Mouse (Mus musculus): ENCODE data around the gene Slc52a3. TPM values are rescaled to one million over a fixed set of nuclear protein-coding genes. Genes with fewer than 3 reads are reported as not detected.

Slc52a3 gene
- polyA plus RNA-seq, 1 experiment: 2.6 TPM

DNA sequence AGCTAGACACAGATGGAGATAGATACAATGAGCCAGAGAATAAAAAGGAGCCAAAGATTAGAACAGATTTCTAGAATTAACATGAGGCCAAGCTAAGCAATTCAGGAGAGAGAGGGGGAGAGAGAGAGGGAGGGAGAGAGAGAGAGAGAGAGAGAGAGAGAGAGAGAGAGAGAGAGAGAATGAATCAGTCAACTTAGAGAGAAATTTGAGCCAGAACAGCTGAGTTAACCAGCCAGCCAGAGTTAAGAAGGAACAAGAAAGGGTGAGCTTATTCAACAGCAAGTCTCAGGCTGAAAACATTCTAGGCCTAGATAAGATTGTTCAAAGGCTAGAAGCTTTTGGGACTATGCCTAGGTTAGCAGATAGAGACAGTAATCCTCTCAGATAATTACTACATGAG is 13.8 kb upstream of the Slc52a3 start:
- no peak for TF ChIP-seq CTCF (IDR thresholded peaks at IDR 0.05; ENCODE audit: low read depth, low read length)
- no peak for TF ChIP-seq POLR2A (IDR thresholded peaks at IDR 0.05; ENCODE audit: insufficient read depth, low read length)
- no peak for TF ChIP-seq EP300 (IDR thresholded peaks at IDR 0.05; ENCODE audit: insufficient read depth, low read depth, low read length)
- H3K4me1 ChIP-seq (ENCODE audit: control insufficient read depth, insufficient read depth, low read length): peaks cover 2% of the 10 kb centered on the region
- no peaks in the 10 kb centered on the region for H3K27me3 ChIP-seq (ENCODE audit: control insufficient read depth, insufficient read depth, low read length, poor library complexity, severe bottlenecking)

GRCm38 (mm10) chr2:151984019-151984418 is 12.3 kb upstream of the Slc52a3 start:
- no peaks in the 10 kb centered on the region for H3K36me3 ChIP-seq (ENCODE audit: control insufficient read depth, insufficient read depth, low read length, poor library complexity, severe bottlenecking)
- TF ChIP-seq CTCF (IDR thresholded peaks at IDR 0.05; ENCODE audit: low read depth, low read length): no peak
- no peak for TF ChIP-seq EP300 (IDR thresholded peaks at IDR 0.05; ENCODE audit: insufficient read depth, low read depth, low read length)
- no peak for TF ChIP-seq POLR2A (IDR thresholded peaks at IDR 0.05; ENCODE audit: insufficient read depth, low read length)
- no peak overlapping the region for H3K27ac ChIP-seq (ENCODE audit: insufficient read depth, low read length)
- no peak overlapping the region for H3K9ac ChIP-seq (ENCODE audit: low read depth, poor library complexity, severe bottlenecking)
- H3K4me3 ChIP-seq (ENCODE audit: low read depth, low read length): no peak overlapping the region
- no peaks in the 10 kb centered on the region for H3K9me3 ChIP-seq (replicated peaks; ENCODE audit: control insufficient read depth, insufficient read depth, low read length, poor library complexity, severe bottlenecking)
- H3K4me1 ChIP-seq (ENCODE audit: control insufficient read depth, insufficient read depth, low read length): no peaks in the 10 kb centered on the region
- no peaks in the 10 kb centered on the region for H3K27me3 ChIP-seq (ENCODE audit: control insufficient read depth, insufficient read depth, low read length, poor library complexity, severe bottlenecking)

More for the DNA sequence above, 13.8 kb upstream of the Slc52a3 start:
- Histone ChIP-seq H3K9me3 (replicated peaks; ENCODE audit: control insufficient read depth, insufficient read depth, low read length, poor library complexity, severe bottlenecking) (no peaks in the 10 kb centered on the region), H3K36me3 (ENCODE audit: control insufficient read depth, insufficient read depth, low read length, poor library complexity, severe bottlenecking) (no peaks in the 10 kb centered on the region), H3K4me3 (ENCODE audit: low read depth, low read length) (no peak overlapping the region), H3K9ac (ENCODE audit: low read depth, poor library complexity, severe bottlenecking) (no peak overlapping the region), H3K27ac (ENCODE audit: insufficient read depth, low read length) (no peak overlapping the region)

- Histone ChIP-seq H3K27ac (ENCODE audit: insufficient read depth, low read length) (no peak overlapping the region), H3K9ac (ENCODE audit: low read depth, poor library complexity, severe bottlenecking) (no peak overlapping the region), H3K9me3 (replicated peaks; ENCODE audit: control insufficient read depth, insufficient read depth, low read length, poor library complexity, severe bottlenecking) (no peaks in the 10 kb centered on the region), H3K36me3 (ENCODE audit: control insufficient read depth, insufficient read depth, low read length, poor library complexity, severe bottlenecking) (no peaks in the 10 kb centered on the region), H3K27me3 (ENCODE audit: control insufficient read depth, insufficient read depth, low read length, poor library complexity, severe bottlenecking) (no peaks in the 10 kb centered on the region), H3K4me3 (ENCODE audit: low read depth, low read length) (no peak overlapping the region), H3K4me1 (ENCODE audit: control insufficient read depth, insufficient read depth, low read length) (no peaks in the 10 kb centered on the region)
- no peak for TF ChIP-seq POLR2A (IDR thresholded peaks at IDR 0.05; ENCODE audit: insufficient read depth, low read length)
- TF ChIP-seq CTCF (IDR thresholded peaks at IDR 0.05; ENCODE audit: low read depth, low read length): no peak
- TF ChIP-seq EP300 (IDR thresholded peaks at IDR 0.05; ENCODE audit: insufficient read depth, low read depth, low read length): no peak
Observed at GRCm38 (mm10) chr2:151985426-151986172, 10.7 kb upstream of the Slc52a3 start.

GRCm38 (mm10) chr2:151986958-151987357 is 9.4 kb upstream of the Slc52a3 start:
- H3K9me3 ChIP-seq (replicated peaks; ENCODE audit: control insufficient read depth, insufficient read depth, low read length, poor library complexity, severe bottlenecking): no peaks in the 10 kb centered on the region
- H3K4me1 ChIP-seq (ENCODE audit: control insufficient read depth, insufficient read depth, low read length): peaks cover 2% of the 10 kb centered on the region
- no peak overlapping the region for H3K9ac ChIP-seq (ENCODE audit: low read depth, poor library complexity, severe bottlenecking)
- no peak overlapping the region for H3K27ac ChIP-seq (ENCODE audit: insufficient read depth, low read length)
- no peaks in the 10 kb centered on the region for H3K27me3 ChIP-seq (ENCODE audit: control insufficient read depth, insufficient read depth, low read length, poor library complexity, severe bottlenecking)
- TF ChIP-seq POLR2A (IDR thresholded peaks at IDR 0.05; ENCODE audit: insufficient read depth, low read length) (no peak), CTCF (IDR thresholded peaks at IDR 0.05; ENCODE audit: low read depth, low read length) (no peak), EP300 (IDR thresholded peaks at IDR 0.05; ENCODE audit: insufficient read depth, low read depth, low read length) (no peak)
- H3K4me3 ChIP-seq (ENCODE audit: low read depth, low read length): no peak overlapping the region
- no peaks in the 10 kb centered on the region for H3K36me3 ChIP-seq (ENCODE audit: control insufficient read depth, insufficient read depth, low read length, poor library complexity, severe bottlenecking)

DNA sequence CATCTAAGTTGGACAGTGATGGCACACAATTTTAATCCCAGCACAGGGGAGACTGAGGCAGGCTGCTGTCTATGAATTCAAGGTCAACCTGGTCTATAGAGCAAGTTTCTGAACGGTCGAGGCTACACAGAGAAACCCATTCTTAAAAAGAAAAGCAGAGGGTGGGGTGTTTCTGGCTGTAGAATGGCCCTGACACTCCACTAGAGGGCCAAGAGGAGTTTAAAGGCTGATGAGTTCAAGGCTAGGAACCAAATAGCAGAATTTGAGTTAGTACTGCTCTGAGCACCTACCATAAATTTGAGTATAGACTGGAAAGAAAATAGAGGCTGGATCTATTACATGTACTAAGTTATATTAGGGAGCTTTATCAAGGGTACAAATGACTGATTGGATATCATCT is 7.3 kb upstream of the Slc52a3 start:
- no peak overlapping the region for H3K9ac ChIP-seq (ENCODE audit: low read depth, poor library complexity, severe bottlenecking)
- H3K4me1 ChIP-seq (ENCODE audit: control insufficient read depth, insufficient read depth, low read length): peaks cover 2% of the 10 kb centered on the region
- H3K9me3 ChIP-seq (replicated peaks; ENCODE audit: control insufficient read depth, insufficient read depth, low read length, poor library complexity, severe bottlenecking): no peaks in the 10 kb centered on the region
- no peaks in the 10 kb centered on the region for H3K27me3 ChIP-seq (ENCODE audit: control insufficient read depth, insufficient read depth, low read length, poor library complexity, severe bottlenecking)
- TF ChIP-seq EP300 (IDR thresholded peaks at IDR 0.05; ENCODE audit: insufficient read depth, low read depth, low read length): no peak
- TF ChIP-seq CTCF (IDR thresholded peaks at IDR 0.05; ENCODE audit: low read depth, low read length): no peak
- no peak for TF ChIP-seq POLR2A (IDR thresholded peaks at IDR 0.05; ENCODE audit: insufficient read depth, low read length)
- H3K36me3 ChIP-seq (ENCODE audit: control insufficient read depth, insufficient read depth, low read length, poor library complexity, severe bottlenecking): no peaks in the 10 kb centered on the region
- H3K27ac ChIP-seq (ENCODE audit: insufficient read depth, low read length): no peak overlapping the region
- no peak overlapping the region for H3K4me3 ChIP-seq (ENCODE audit: low read depth, low read length)

GRCm38 (mm10) chr2:151990985-151991394 is 5.3 kb upstream of the Slc52a3 start:
- Histone ChIP-seq H3K9me3 (replicated peaks; ENCODE audit: control insufficient read depth, insufficient read depth, low read length, poor library complexity, severe bottlenecking) (no peaks in the 10 kb centered on the region), H3K36me3 (ENCODE audit: control insufficient read depth, insufficient read depth, low read length, poor library complexity, severe bottlenecking) (no peaks in the 10 kb centered on the region), H3K9ac (ENCODE audit: low read depth, poor library complexity, severe bottlenecking) (no peak overlapping the region), H3K27me3 (ENCODE audit: control insufficient read depth, insufficient read depth, low read length, poor library complexity, severe bottlenecking) (no peaks in the 10 kb centered on the region), H3K4me1 (ENCODE audit: control insufficient read depth, insufficient read depth, low read length) (peaks cover 2% of the 10 kb centered on the region), H3K27ac (ENCODE audit: insufficient read depth, low read length) (peak overlapping the region; percentile 18; the same call in 1 of the 2 replicates), H3K4me3 (ENCODE audit: low read depth, low read length) (no peak overlapping the region)
- TF ChIP-seq CTCF (IDR thresholded peaks at IDR 0.05; ENCODE audit: low read depth, low read length) (no peak), POLR2A (IDR thresholded peaks at IDR 0.05; ENCODE audit: insufficient read depth, low read length) (no peak), EP300 (IDR thresholded peaks at IDR 0.05; ENCODE audit: insufficient read depth, low read depth, low read length) (peak; percentile 84)

All from ES-Bruce4 (cell line).